Mouse (Mus musculus): ENCODE results near the gene Cacna1c. TPM values are rescaled to one million over a fixed set of nuclear protein-coding genes. Genes with fewer than 3 reads are reported as not detected.

The Cacna1c gene
- polyA plus RNA-seq (2014; fragmentation: Nextera tagmentation; extraction: Ambion mirVana): 8.4 and 9.8 TPM in 2 replicates

- no peak within 1 kb of the TSS for H3K9ac ChIP-seq (replicated peaks; ENCODE audit: low read depth, low read length)
- no peaks in the 10 kb centered on the region; the same call in 1 of the 2 replicates for H3K4me1 ChIP-seq (ENCODE audit: control insufficient read depth, insufficient read depth, low read length)
- peak; percentile 56; the same call in 1 of the 2 replicates for ATAC-seq (ENCODE audit: insufficient number of reproducible peaks, insufficient read depth, low FRiP score, low read depth)
- no peak within 1 kb of the TSS for H3K4me3 ChIP-seq (ENCODE audit: low read depth, low read length)
- WGBS: 49% methylated on average over 17 of the region's 17 CpGs
- no peaks in the 10 kb centered on the region for H3K9me3 ChIP-seq (ENCODE audit: control insufficient read depth, low read depth, low read length)
- H3K4me2 ChIP-seq (replicated peaks; ENCODE audit: low read depth, low read length): no peak within 1 kb of the TSS
- H3K27ac ChIP-seq (ENCODE audit: low read length): no peak within 1 kb of the TSS; the same call in 1 of the 2 replicates
- H3K27me3 ChIP-seq (ENCODE audit: control insufficient read depth, insufficient read depth, low read length): no peaks in the 10 kb centered on the region
- H3K36me3 ChIP-seq (ENCODE audit: control insufficient read depth, insufficient read depth, low read length): no peaks in the 10 kb centered on the region
Measured at GRCm38 (mm10) chr6:119196382-119197305, at the start of gene Cacna1c. TSS of gene Cacna1c (minus strand) at chr6:119196418.

DNA sequence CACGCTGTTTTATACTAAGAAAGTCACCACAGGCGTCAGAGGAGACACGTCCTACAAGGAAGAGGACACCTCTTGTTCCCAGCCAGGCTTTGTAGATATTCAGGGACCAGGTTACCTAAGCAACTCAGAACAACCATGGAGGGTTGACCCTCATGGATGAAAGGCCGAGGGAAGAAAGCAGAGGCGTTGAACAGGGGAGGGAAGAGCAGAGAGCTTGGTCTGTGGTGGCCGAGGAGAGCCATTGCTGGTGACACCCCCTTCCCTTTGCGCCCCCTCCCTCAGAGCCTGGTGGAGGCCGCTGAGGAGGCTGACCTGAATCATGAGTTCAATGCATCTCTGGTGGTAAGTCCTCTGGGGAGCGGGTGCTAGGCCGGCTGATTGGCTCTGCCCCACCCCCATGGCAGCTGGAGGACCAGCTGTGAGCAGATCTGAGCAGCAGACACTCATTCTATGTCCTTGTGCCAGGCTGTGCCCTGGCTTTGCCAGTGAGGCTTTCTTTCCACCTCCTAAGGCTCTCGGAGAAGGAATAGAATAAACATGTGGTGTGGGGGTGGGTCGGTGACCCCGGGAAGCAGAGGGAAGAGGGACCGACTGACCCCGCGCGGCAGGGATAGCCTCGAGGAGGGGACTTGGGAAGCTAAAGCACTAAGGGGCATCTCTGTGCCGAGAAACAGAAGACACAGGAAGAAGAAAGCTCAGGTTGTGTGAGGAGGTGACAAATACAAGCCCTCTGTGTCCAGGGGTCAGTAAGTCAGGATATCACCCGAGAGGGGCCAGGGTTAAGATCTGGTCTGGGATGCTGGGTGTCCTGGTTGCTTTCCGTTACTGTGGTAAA, 44.9 kb upstream of the Cacna1c start:
- no peak overlapping the region for H3K4me2 ChIP-seq (replicated peaks; ENCODE audit: low read depth, low read length)
- H3K27me3 ChIP-seq (ENCODE audit: control insufficient read depth, insufficient read depth, low read length): no peaks in the 10 kb centered on the region
- H3K36me3 ChIP-seq (ENCODE audit: control insufficient read depth, insufficient read depth, low read length): no peaks in the 10 kb centered on the region
- H3K4me1 ChIP-seq (ENCODE audit: control insufficient read depth, insufficient read depth, low read length): no peaks in the 10 kb centered on the region
- no peak overlapping the region for H3K27ac ChIP-seq (ENCODE audit: low read length)
- H3K9ac ChIP-seq (replicated peaks; ENCODE audit: low read depth, low read length): no peak overlapping the region
- ATAC-seq (ENCODE audit: insufficient number of reproducible peaks, insufficient read depth, low FRiP score, low read depth): no peak
- no peak overlapping the region for H3K4me3 ChIP-seq (ENCODE audit: low read depth, low read length)
- no peaks in the 10 kb centered on the region; the same call in 1 of the 2 replicates for H3K9me3 ChIP-seq (ENCODE audit: control insufficient read depth, low read depth, low read length)
- 43% methylated on average over 21 of the region's 21 CpGs for WGBS

DNA sequence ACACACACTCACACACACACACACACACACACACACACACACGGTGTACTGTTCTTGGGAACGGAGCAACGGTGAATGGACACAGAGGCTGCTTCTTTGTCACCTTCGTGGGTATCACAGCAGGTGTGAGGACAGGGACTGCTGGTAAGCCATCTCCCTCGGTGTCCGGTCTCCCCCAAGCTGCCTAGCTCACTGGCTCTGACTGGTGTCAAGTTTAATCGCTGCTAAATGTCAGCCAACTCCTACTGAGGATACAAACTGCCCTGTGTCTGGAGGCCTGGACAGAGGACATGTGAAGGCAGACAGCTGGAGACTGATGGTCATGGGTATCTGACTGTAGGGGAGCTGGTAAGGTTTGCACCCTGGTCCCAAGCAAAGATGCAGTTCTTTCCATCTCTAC, 44.0 kb upstream of the Cacna1c start:
- H3K4me2 ChIP-seq (replicated peaks; ENCODE audit: low read depth, low read length): no peak overlapping the region
- no peaks in the 10 kb centered on the region for H3K27me3 ChIP-seq (ENCODE audit: control insufficient read depth, insufficient read depth, low read length)
- 74% methylated on average over 7 of the region's 7 CpGs for WGBS
- H3K27ac ChIP-seq (ENCODE audit: low read length): no peak overlapping the region
- no peaks in the 10 kb centered on the region for H3K4me1 ChIP-seq (ENCODE audit: control insufficient read depth, insufficient read depth, low read length)
- ATAC-seq (ENCODE audit: insufficient number of reproducible peaks, insufficient read depth, low FRiP score, low read depth): no peak
- H3K36me3 ChIP-seq (ENCODE audit: control insufficient read depth, insufficient read depth, low read length): no peaks in the 10 kb centered on the region
- no peak overlapping the region for H3K4me3 ChIP-seq (ENCODE audit: low read depth, low read length)
- no peak overlapping the region for H3K9ac ChIP-seq (replicated peaks; ENCODE audit: low read depth, low read length)
- H3K9me3 ChIP-seq (ENCODE audit: control insufficient read depth, low read depth, low read length): no peaks in the 10 kb centered on the region

- no peak for ATAC-seq (ENCODE audit: insufficient number of reproducible peaks, insufficient read depth, low FRiP score, low read depth)
- no peaks in the 10 kb centered on the region for H3K27me3 ChIP-seq (ENCODE audit: control insufficient read depth, insufficient read depth, low read length)
- 80% methylated on average over 5 of the region's 5 CpGs for WGBS
- no peaks in the 10 kb centered on the region for H3K4me1 ChIP-seq (ENCODE audit: control insufficient read depth, insufficient read depth, low read length)
- no peak overlapping the region for H3K4me2 ChIP-seq (replicated peaks; ENCODE audit: low read depth, low read length)
- no peak overlapping the region for H3K27ac ChIP-seq (ENCODE audit: low read length)
- no peaks in the 10 kb centered on the region for H3K9me3 ChIP-seq (ENCODE audit: control insufficient read depth, low read depth, low read length)
- no peak overlapping the region for H3K4me3 ChIP-seq (ENCODE audit: low read depth, low read length)
- H3K9ac ChIP-seq (replicated peaks; ENCODE audit: low read depth, low read length): no peak overlapping the region
- no peaks in the 10 kb centered on the region for H3K36me3 ChIP-seq (ENCODE audit: control insufficient read depth, insufficient read depth, low read length)
Measured at GRCm38 (mm10) chr6:119239341-119240005, 43.3 kb upstream of the Cacna1c start.

- no peak overlapping the region for H3K9ac ChIP-seq (replicated peaks; ENCODE audit: low read depth, low read length)
- no peak overlapping the region for H3K4me3 ChIP-seq (ENCODE audit: low read depth, low read length)
- no peak for ATAC-seq (ENCODE audit: insufficient number of reproducible peaks, insufficient read depth, low FRiP score, low read depth)
- no peaks in the 10 kb centered on the region for H3K4me1 ChIP-seq (ENCODE audit: control insufficient read depth, insufficient read depth, low read length)
- WGBS: 55% methylated on average over 8 of the region's 8 CpGs
- H3K27ac ChIP-seq (ENCODE audit: low read length): no peak overlapping the region
- no peaks in the 10 kb centered on the region for H3K36me3 ChIP-seq (ENCODE audit: control insufficient read depth, insufficient read depth, low read length)
- H3K9me3 ChIP-seq (ENCODE audit: control insufficient read depth, low read depth, low read length): no peaks in the 10 kb centered on the region
- H3K4me2 ChIP-seq (replicated peaks; ENCODE audit: low read depth, low read length): no peak overlapping the region
- no peaks in the 10 kb centered on the region for H3K27me3 ChIP-seq (ENCODE audit: control insufficient read depth, insufficient read depth, low read length)
Measured at GRCm38 (mm10) chr6:119237427-119237989, 41.3 kb upstream of the Cacna1c start.

DNA sequence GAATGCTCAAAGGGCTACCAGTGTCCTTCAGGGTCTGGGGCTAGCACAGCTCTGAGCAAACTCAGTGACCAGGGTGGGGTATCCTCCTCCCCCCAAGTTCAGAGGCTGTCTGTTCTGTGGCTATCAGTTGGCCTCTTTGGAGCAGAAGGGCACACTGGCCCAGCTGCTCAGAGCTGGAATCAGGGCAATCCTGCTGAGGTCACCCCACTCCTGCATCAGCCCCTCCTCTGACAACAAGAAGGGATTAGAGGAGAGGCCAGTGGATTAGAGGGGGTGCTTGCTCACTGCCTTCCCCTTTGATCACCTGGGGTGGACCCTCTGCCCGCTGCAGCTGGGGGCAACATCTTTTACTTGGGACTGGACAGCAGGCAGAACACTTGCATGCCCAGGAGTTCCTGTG, 40.0 kb upstream of the Cacna1c start, which contains the start of gene Cacna2d4:
TSS of gene Cacna2d4 (plus strand) at position 286 of the 400 bp plus-strand sequence.
- H3K4me1 ChIP-seq (ENCODE audit: control insufficient read depth, insufficient read depth, low read length): no peaks in the 10 kb centered on the region
- H3K4me3 ChIP-seq (ENCODE audit: low read depth, low read length): no peak within 1 kb of the TSS
- no peak within 1 kb of the TSS for H3K9ac ChIP-seq (replicated peaks; ENCODE audit: low read depth, low read length)
- no peaks in the 10 kb centered on the region for H3K27me3 ChIP-seq (ENCODE audit: control insufficient read depth, insufficient read depth, low read length)
- no peak within 1 kb of the TSS for H3K27ac ChIP-seq (ENCODE audit: low read length)
- WGBS: 13% methylated on average over 1 of the region's 1 CpGs
- no peaks in the 10 kb centered on the region for H3K36me3 ChIP-seq (ENCODE audit: control insufficient read depth, insufficient read depth, low read length)
- no peaks in the 10 kb centered on the region for H3K9me3 ChIP-seq (ENCODE audit: control insufficient read depth, low read depth, low read length)
- ATAC-seq (ENCODE audit: insufficient number of reproducible peaks, insufficient read depth, low FRiP score, low read depth): no peak
- no peak within 1 kb of the TSS for H3K4me2 ChIP-seq (replicated peaks; ENCODE audit: low read depth, low read length)

- H3K4me2 ChIP-seq (replicated peaks; ENCODE audit: low read depth, low read length): no peak overlapping the region
- H3K9me3 ChIP-seq (ENCODE audit: control insufficient read depth, low read depth, low read length): no peaks in the 10 kb centered on the region
- no peaks in the 10 kb centered on the region for H3K36me3 ChIP-seq (ENCODE audit: control insufficient read depth, insufficient read depth, low read length)
- H3K27me3 ChIP-seq (ENCODE audit: control insufficient read depth, insufficient read depth, low read length): no peaks in the 10 kb centered on the region
- WGBS: 59% methylated on average over 5 of the region's 5 CpGs
- no peaks in the 10 kb centered on the region for H3K4me1 ChIP-seq (ENCODE audit: control insufficient read depth, insufficient read depth, low read length)
- no peak overlapping the region for H3K9ac ChIP-seq (replicated peaks; ENCODE audit: low read depth, low read length)
- H3K4me3 ChIP-seq (ENCODE audit: low read depth, low read length): no peak overlapping the region
- no peak overlapping the region for H3K27ac ChIP-seq (ENCODE audit: low read length)
- ATAC-seq (ENCODE audit: insufficient number of reproducible peaks, insufficient read depth, low FRiP score, low read depth): no peak
Measured at GRCm38 (mm10) chr6:119235441-119235840, 39.2 kb upstream of the Cacna1c start.

- no peak overlapping the region for H3K27ac ChIP-seq (ENCODE audit: low read length)
- H3K9me3 ChIP-seq (ENCODE audit: control insufficient read depth, low read depth, low read length): no peaks in the 10 kb centered on the region
- 27% methylated on average over 3 of the region's 3 CpGs for WGBS
- no peaks in the 10 kb centered on the region for H3K4me1 ChIP-seq (ENCODE audit: control insufficient read depth, insufficient read depth, low read length)
- H3K27me3 ChIP-seq (ENCODE audit: control insufficient read depth, insufficient read depth, low read length): no peaks in the 10 kb centered on the region
- H3K9ac ChIP-seq (replicated peaks; ENCODE audit: low read depth, low read length): no peak overlapping the region
- no peak overlapping the region for H3K4me2 ChIP-seq (replicated peaks; ENCODE audit: low read depth, low read length)
- H3K4me3 ChIP-seq (ENCODE audit: low read depth, low read length): no peak overlapping the region
- H3K36me3 ChIP-seq (ENCODE audit: control insufficient read depth, insufficient read depth, low read length): no peaks in the 10 kb centered on the region
- ATAC-seq (ENCODE audit: insufficient number of reproducible peaks, insufficient read depth, low FRiP score, low read depth): no peak
Measured at GRCm38 (mm10) chr6:119233066-119233465, 36.8 kb upstream of the Cacna1c start.

Data from stomach, embryonic 14.5 days (tissue).